Mouse (Mus musculus) natural killer cell, adult 2 months (primary cell): ENCODE data around the gene Pbld1.
"Not testable (repeated sequence)": the region's sequence is repeated elsewhere in the genome, so short reads cannot be mapped to it uniquely, and the experiment has no call there.

Experiments
- DNase-seq, 2 experiments: peaks; one replicate each; pipeline ENCODE4 v3.0.0; 2022; ENCODE audit warnings: low spot score in 2 of 2

The Pbld1 gene

GRCm38 (mm10) chr10:63039867-63040628 lies 19.9 kb upstream of the Pbld1 start:
- no peak for DNase-seq

GRCm38 (mm10) chr10:63043154-63043553 lies 16.8 kb upstream of the Pbld1 start:
- DNase-seq, result no peak

- DNase-seq, result no peak
Observed at GRCm38 (mm10) chr10:63047751-63048150, 12.2 kb upstream of the Pbld1 start.

- DNase-seq, result no peak
Observed at GRCm38 (mm10) chr10:63049106-63049505, 10.9 kb upstream of the Pbld1 start.

- no peak for DNase-seq
Observed at GRCm38 (mm10) chr10:63051267-63051666, 8.7 kb upstream of the Pbld1 start.

GRCm38 (mm10) chr10:63052011-63052410 lies 8.0 kb upstream of the Pbld1 start:
- DNase-seq, result no peak

- no peak for DNase-seq
Observed at GRCm38 (mm10) chr10:63053007-63053406, 7.0 kb upstream of the Pbld1 start.

GRCm38 (mm10) chr10:63054071-63054470 lies 5.9 kb upstream of the Pbld1 start:
- DNase-seq, result not testable (repeated sequence)

- no peak for DNase-seq
Observed at GRCm38 (mm10) chr10:63054586-63054985, 5.4 kb upstream of the Pbld1 start.

- no peak for DNase-seq
Observed at GRCm38 (mm10) chr10:63056966-63057750, 2.8 kb upstream of the Pbld1 start.

- no peak for DNase-seq
Observed at GRCm38 (mm10) chr10:63060406-63060805, 444 bp downstream of the Pbld1 start.

GRCm38 (mm10) chr10:63061266-63061665 lies 1.3 kb downstream of the Pbld1 start:
- no peak for DNase-seq

- DNase-seq, result no peak
Observed at GRCm38 (mm10) chr10:63062696-63063095, 2.7 kb downstream of the Pbld1 start.

GRCm38 (mm10) chr10:63063365-63063764 lies 3.4 kb downstream of the Pbld1 start:
- DNase-seq, result no peak

- no peak for DNase-seq
Observed at GRCm38 (mm10) chr10:63064516-63064915, 4.6 kb downstream of the Pbld1 start.

GRCm38 (mm10) chr10:63065561-63065960 lies 5.6 kb downstream of the Pbld1 start:
- DNase-seq, result no peak

- DNase-seq, result peak; percentile 3 to 69
Observed at GRCm38 (mm10) chr10:63065988-63066387, 6.0 kb downstream of the Pbld1 start.

GRCm38 (mm10) chr10:63086304-63086703 lies 26.3 kb downstream of the Pbld1 start:
- no peak for DNase-seq

- no peak for DNase-seq
Observed at GRCm38 (mm10) chr10:63089103-63089757, 29.3 kb downstream of the Pbld1 start.

GRCm38 (mm10) chr10:63089758-63090571 lies 30.0 kb downstream of the Pbld1 start:
- no peak for DNase-seq

- no peak for DNase-seq
Observed at GRCm38 (mm10) chr10:63091915-63092314, 32.0 kb downstream of the Pbld1 start.
